Mouse (Mus musculus) liver, adult (tissue): ENCODE data around the gene Creb5.

Source experiments
- GATA4 ChIP-seq: IDR thresholded peaks from 2 replicates; pipeline ENCODE4 v1.6.1; 2014; ENCODE audit warnings: mild to moderate bottlenecking, low read length; ENCODE audit not compliant: insufficient replicate concordance

Creb5 gene

GRCm38 (mm10) chr6:53572979-53573710, 286.1 kb downstream of the Creb5 start:
- TF ChIP-seq GATA4 = no peak

- no peak for TF ChIP-seq GATA4
Observed at GRCm38 (mm10) chr6:53573711-53574065, 286.6 kb downstream of the Creb5 start.

GRCm38 (mm10) chr6:53574097-53574496, 287.0 kb downstream of the Creb5 start:
- no peak for TF ChIP-seq GATA4

GRCm38 (mm10) chr6:53575191-53575590, 288.1 kb downstream of the Creb5 start:
- TF ChIP-seq GATA4 = no peak

- TF ChIP-seq GATA4 = no peak
Observed at GRCm38 (mm10) chr6:53575836-53576235, 288.8 kb downstream of the Creb5 start.

GRCm38 (mm10) chr6:53576841-53577240, 289.8 kb downstream of the Creb5 start:
- no peak for TF ChIP-seq GATA4

- TF ChIP-seq GATA4 = no peak
Observed at GRCm38 (mm10) chr6:53577776-53578175, 290.7 kb downstream of the Creb5 start.

- TF ChIP-seq GATA4 = no peak
Observed at GRCm38 (mm10) chr6:53580346-53580745, 293.3 kb downstream of the Creb5 start.

- TF ChIP-seq GATA4 = no peak
Observed at GRCm38 (mm10) chr6:53583234-53583875, 296.3 kb downstream of the Creb5 start.

GRCm38 (mm10) chr6:53584718-53585405, 297.8 kb downstream of the Creb5 start:
- no peak for TF ChIP-seq GATA4

- TF ChIP-seq GATA4 = no peak
Observed at GRCm38 (mm10) chr6:53589746-53590145, 302.7 kb downstream of the Creb5 start.

- TF ChIP-seq GATA4 = no peak
Observed at GRCm38 (mm10) chr6:53592230-53592629, 305.2 kb downstream of the Creb5 start.

GRCm38 (mm10) chr6:53593603-53594002, 306.5 kb downstream of the Creb5 start:
- no peak for TF ChIP-seq GATA4

- TF ChIP-seq GATA4 = no peak
Observed at GRCm38 (mm10) chr6:53594316-53594715, 307.2 kb downstream of the Creb5 start.

GRCm38 (mm10) chr6:53596402-53596801, 309.3 kb downstream of the Creb5 start:
- no peak for TF ChIP-seq GATA4

- no peak for TF ChIP-seq GATA4
Observed at GRCm38 (mm10) chr6:53603041-53603440, 316.0 kb downstream of the Creb5 start.
